Mouse (Mus musculus) skeletal muscle tissue, postnatal 0 days (tissue): ENCODE results near the gene Gm6351. TPM values are rescaled to one million over a fixed set of nuclear protein-coding genes. Genes with fewer than 3 reads are reported as not detected.

Experiments
- polyA plus RNA-seq: library from polyadenylated mRNA; unstranded; fragments of >200 nt; fragmentation: Nextera tagmentation; extraction: Ambion mirVana; gene quantifications from 2 replicates; pipeline ENCODE4 v1.2.1, GENCODE M21; 2015

Gm6351 gene
- not detected in 2 replicates for polyA plus RNA-seq

DNA sequence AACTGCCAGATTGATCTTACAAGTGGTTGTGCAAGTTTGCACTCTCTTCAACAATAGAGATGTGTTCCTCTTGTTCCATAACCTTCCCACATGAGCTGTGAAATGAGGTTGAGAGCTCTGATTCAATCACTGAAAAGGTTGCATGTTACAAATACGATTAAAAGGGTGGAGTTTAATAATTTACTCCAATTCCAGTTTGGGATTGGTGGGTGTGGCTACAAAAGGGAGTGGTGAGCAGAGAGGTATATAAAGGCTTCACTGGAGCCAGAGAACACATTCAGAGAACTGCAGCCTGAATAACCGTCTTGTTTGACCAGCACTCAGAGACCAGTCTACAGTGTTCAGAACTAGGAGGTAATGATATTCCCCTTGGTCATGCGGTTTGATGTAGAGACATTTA lies at the start of gene Gm6351:
TSS of gene Gm6351 (plus strand) at position 301 of the 400 bp plus-strand sequence.

DNA sequence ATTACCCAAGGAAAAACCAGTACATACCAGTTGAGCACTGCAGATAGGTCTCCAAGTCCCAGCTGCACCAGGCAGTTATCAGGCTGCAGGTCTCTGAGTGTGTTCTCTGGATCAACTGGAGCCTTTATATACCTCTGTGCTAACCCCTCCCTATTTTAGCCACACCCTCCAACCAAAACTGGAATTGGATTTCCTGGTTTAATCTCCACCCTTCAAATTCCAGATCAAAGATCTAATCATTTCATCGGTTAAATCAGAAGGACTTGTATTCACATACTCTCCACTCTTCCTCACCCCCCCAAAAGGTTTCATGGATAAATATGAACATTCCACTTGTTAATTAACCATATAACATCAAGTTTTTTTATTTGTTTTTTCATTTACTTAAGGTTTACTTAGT lies 5.7 kb upstream of the Gm6351 start, which contains the start of gene BC061212:
TSS of gene BC061212 (minus strand) at position 101 of the 400 bp plus-strand sequence.

Other genes with a start within 250 kb of the Gm6351 start
- not detected in 2 replicates for gene Gm7792, start 232.6 kb upstream of the Gm6351 start, polyA plus RNA-seq
- gene Gm16429, start 147.3 kb upstream of the Gm6351 start, polyA plus RNA-seq = not detected in 2 replicates
- not detected in 2 replicates for gene BC061212, start 5.8 kb upstream of the Gm6351 start, polyA plus RNA-seq
- not detected in 2 replicates for gene Gm3106, start 141.6 kb downstream of the Gm6351 start, polyA plus RNA-seq
- gene A430089I19Rik, start 230.4 kb downstream of the Gm6351 start, polyA plus RNA-seq = not detected in 2 replicates
- gene Gm6502, start 238.1 kb downstream of the Gm6351 start, polyA plus RNA-seq = not detected in 2 replicates